24 mouse cellular contexts compared by ENCODE assay signal in the genomic region with DNA sequence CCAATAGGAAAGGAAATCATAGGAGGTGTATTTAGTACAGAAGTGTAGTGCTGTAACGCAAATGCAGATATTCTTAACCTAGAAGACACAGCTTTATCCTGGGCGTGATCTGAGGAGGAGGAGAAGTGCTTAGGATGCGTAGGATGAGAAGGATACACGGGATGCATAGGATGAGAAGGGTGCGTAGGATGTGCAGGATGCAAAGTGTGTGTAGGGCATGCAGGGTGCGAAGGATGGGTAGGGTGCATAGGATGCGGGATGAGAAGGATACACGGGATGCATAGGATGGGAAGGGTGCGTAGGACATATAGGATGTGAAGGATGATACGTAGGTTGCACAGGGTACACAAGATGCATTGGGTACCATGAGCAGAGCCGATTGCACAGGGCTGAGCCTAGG. TPM values are rescaled to one million over a fixed set of nuclear protein-coding genes. Genes with fewer than 3 reads are reported as not detected.
"Had no signal": no experiment of that assay in that cellular context is flagged by ENCODE, and none has a peak within 500 bp of the region (broad histone marks: within the 10 kb centered on the region; RNA-seq: fewer than 3 reads in every experiment).

No protein-coding gene starts in this region.

- H3K27me3 ChIP-seq: heart, embryonic 13.5 days; heart, embryonic 15.5 days; hindbrain, embryonic 12.5 days; intestine, embryonic 15.5 days; limb, embryonic 12.5 days had no signal

- H3K36me3 ChIP-seq: hindbrain, embryonic 10.5 days; hindbrain, embryonic 12.5 days; intestine, embryonic 15.5 days; limb, embryonic 10.5 days had no signal

- ATAC-seq: hindbrain, embryonic 16.5 days; inflammation-experienced regulatory T-cells, adult 6 months; intestine, embryonic 15.5 days; intestine, postnatal 0 days had no signal

- H3K9me3 ChIP-seq: heart, embryonic 13.5 days; heart, embryonic 15.5 days; hindbrain, embryonic 10.5 days; hindbrain, embryonic 12.5 days; intestine, embryonic 15.5 days; limb, embryonic 10.5 days; limb, embryonic 12.5 days had no signal

- H3K4me3 ChIP-seq: gastrocnemius, adult 2 months; heart, adult 2 months; heart, embryonic 13.5 days; heart, embryonic 15.5 days; hindbrain, embryonic 10.5 days; hindbrain, embryonic 12.5 days; intestine, embryonic 15.5 days; layer of hippocampus, adult 2 months; left cerebral cortex, adult 2 months; limb, embryonic 10.5 days; limb, embryonic 12.5 days had no signal

- DNase-seq: gastrocnemius, adult 2 months; gastrocnemius, postnatal 10 days; gastrocnemius, postnatal 25 days; heart, adult 2 months; heart, postnatal 4 days; kidney, adult 18-20 months; kidney, adult 8-10 months; kidney, postnatal 10 days; kidney, postnatal 25 days; kidney, postnatal 4 days; liver had no signal

- H3K4me1 ChIP-seq: heart, embryonic 15.5 days; hindbrain, embryonic 10.5 days; hindbrain, embryonic 12.5 days; intestine, embryonic 15.5 days; limb, embryonic 10.5 days; limb, embryonic 12.5 days had no signal

RNA-seq across cellular contexts. Expression of gene Akap2, which starts 20.5 kb away (rescaled TPM):
- total RNA-seq: granulocyte monocyte progenitor cell, adult 5-6 weeks had no signal
